Mouse (Mus musculus) intestine, embryonic 16.5 days (tissue): ENCODE results near the gene Gm11096. TPM values are rescaled to one million over a fixed set of nuclear protein-coding genes. Genes with fewer than 3 reads are reported as not detected.

Experiments used
- ATAC-seq: fragments of 200-750 bp; cut with Nextera tagmentation; 2 replicates; pipeline ENCODE4 v1.8.0; 2017; ENCODE audit warnings: moderate TSS enrichment, moderate library complexity
- H3K27ac ChIP-seq: fragments of 300-500 bp; sonication (generic); 2 replicates; pipeline ENCODE4 v1.5.1; 2014; ENCODE audit warnings: mild to moderate bottlenecking, low read length
- H3K27me3 ChIP-seq: fragments of 300-500 bp; sonication (generic); replicated peaks from 2 replicates; pipeline ENCODE4 v1.6.1; 2014; ENCODE audit warnings: low read length, control low read depth, mixed read lengths; ENCODE audit not compliant: control insufficient read depth, insufficient read depth
- H3K36me3 ChIP-seq: fragments of 300-500 bp; sonication (generic); 2 replicates; pipeline ENCODE4 v1.6.1; 2014; ENCODE audit warnings: low read length, control low read depth; ENCODE audit not compliant: control insufficient read depth, insufficient read depth
- H3K4me1 ChIP-seq: fragments of 300-500 bp; sonication (generic); 2 replicates; pipeline ENCODE4 v1.6.1; 2014; ENCODE audit warnings: low read length, control low read depth, mixed read lengths; ENCODE audit not compliant: control insufficient read depth, insufficient read depth
- H3K4me2 ChIP-seq: fragments of 300-500 bp; sonication (generic); 2 replicates; pipeline ENCODE4 v1.6.1; 2014; ENCODE audit warnings: low read depth, low read length, control low read depth
- H3K4me3 ChIP-seq: fragments of 300-500 bp; sonication (generic); 2 replicates; pipeline ENCODE4 v1.5.1; 2014; ENCODE audit warnings: mild to moderate bottlenecking, low read length
- H3K9ac ChIP-seq: fragments of 300-500 bp; sonication (generic); 2 replicates; pipeline ENCODE4 v1.6.1; 2014; ENCODE audit warnings: low read depth, low read length
- H3K9me3 ChIP-seq: fragments of 300-500 bp; sonication (generic); 2 replicates; pipeline ENCODE4 v1.6.1; 2016; ENCODE audit warnings: low read length, control low read depth; ENCODE audit not compliant: control insufficient read depth
- WGBS: fragments of 180-500 bp; shearing (Covaris S2); extraction: QIAGEN DNeasy Blood & Tissue Kit; methylation state at CpG from one replicate; pipeline ENCODE4 v1.1.7; 2014; 5-methylcytosine and 5-hydroxymethylcytosine counted together
- polyA plus RNA-seq: library from polyadenylated mRNA; unstranded; fragments of >200 nt; fragmentation: Nextera tagmentation; extraction: Ambion mirVana; gene quantifications from 2 replicates; pipeline ENCODE4 v1.2.1, GENCODE M21; 2015

Gene Gm11096
- not detected in 2 replicates for polyA plus RNA-seq

- Histone ChIP-seq H3K9ac (no peak within 1 kb of the TSS), H3K9me3 (no peaks in the 10 kb centered on the region), H3K27ac (no peak within 1 kb of the TSS), H3K4me3 (no peak within 1 kb of the TSS), H3K4me2 (no peak within 1 kb of the TSS), H3K4me1 (no peaks in the 10 kb centered on the region), H3K27me3 (no peaks in the 10 kb centered on the region), H3K36me3 (no peaks in the 10 kb centered on the region)
- no peak for ATAC-seq
These were observed at the start of gene Gm11096 for GRCm38 (mm10) chr17:81441463-81441862. Gene Gm11096, plus strand, starts transcription at chr17:81441763.

DNA sequence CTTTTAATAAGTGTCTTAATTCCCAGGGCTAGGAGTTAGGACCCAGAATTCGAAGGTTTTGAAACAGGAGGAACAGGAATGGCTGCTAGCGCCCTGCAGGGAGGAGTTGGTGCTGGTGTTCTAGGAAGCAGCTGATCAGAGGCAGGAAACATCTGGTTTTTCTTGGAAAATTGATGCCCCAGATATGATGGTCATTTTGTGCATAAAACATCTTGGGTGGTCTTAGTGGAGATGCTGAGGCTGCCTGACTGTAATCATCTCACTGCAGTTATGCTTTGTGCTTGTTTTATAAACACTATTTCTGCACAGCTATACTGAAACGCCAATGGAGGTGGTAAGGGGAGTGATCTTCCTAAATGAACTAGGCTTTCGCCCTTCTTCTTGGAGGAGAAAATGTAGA is 48.5 kb upstream of the Gm11096 start:
- H3K9ac ChIP-seq: no peak overlapping the region
- no peaks in the 10 kb centered on the region for H3K27me3 ChIP-seq
- peaks cover 7% of the 10 kb centered on the region; the same call in 1 of the 2 replicates for H3K4me1 ChIP-seq
- ATAC-seq: no peak
- no peaks in the 10 kb centered on the region for H3K36me3 ChIP-seq
- H3K4me2 ChIP-seq: no peak overlapping the region
- H3K4me3 ChIP-seq: no peak overlapping the region
- H3K9me3 ChIP-seq: no peaks in the 10 kb centered on the region
- no peak overlapping the region for H3K27ac ChIP-seq
- 51% methylated on average over 4 of the region's 4 CpGs for WGBS

GRCm38 (mm10) chr17:81394124-81394523 is 47.4 kb upstream of the Gm11096 start:
- Histone ChIP-seq H3K27me3 (no peaks in the 10 kb centered on the region), H3K4me1 (peaks cover 7% of the 10 kb centered on the region; the same call in 1 of the 2 replicates), H3K27ac (no peak overlapping the region), H3K4me2 (no peak overlapping the region), H3K9ac (no peak overlapping the region), H3K9me3 (no peaks in the 10 kb centered on the region), H3K36me3 (no peaks in the 10 kb centered on the region), H3K4me3 (no peak overlapping the region)
- peak; percentile 59; the same call in 1 of the 2 replicates for ATAC-seq
- 29% methylated on average over 2 of the region's 2 CpGs for WGBS

- no peaks in the 10 kb centered on the region for H3K9me3 ChIP-seq
- 63% methylated on average over 1 of the region's 1 CpGs for WGBS
- H3K27me3 ChIP-seq: no peaks in the 10 kb centered on the region
- H3K4me2 ChIP-seq: no peak overlapping the region
- no peak overlapping the region for H3K9ac ChIP-seq
- H3K36me3 ChIP-seq: no peaks in the 10 kb centered on the region
- H3K4me3 ChIP-seq: no peak overlapping the region
- peaks cover 7% of the 10 kb centered on the region; the same call in 1 of the 2 replicates for H3K4me1 ChIP-seq
- H3K27ac ChIP-seq: no peak overlapping the region
- no peak for ATAC-seq
These were observed 44.1 kb upstream of the Gm11096 start for GRCm38 (mm10) chr17:81397434-81397833.

GRCm38 (mm10) chr17:81400377-81400776 is 41.2 kb upstream of the Gm11096 start:
- no peaks in the 10 kb centered on the region for H3K9me3 ChIP-seq
- H3K4me1 ChIP-seq: no peaks in the 10 kb centered on the region
- H3K27ac ChIP-seq: no peak overlapping the region
- no peaks in the 10 kb centered on the region for H3K27me3 ChIP-seq
- H3K4me2 ChIP-seq: no peak overlapping the region
- no peaks in the 10 kb centered on the region for H3K36me3 ChIP-seq
- H3K4me3 ChIP-seq: no peak overlapping the region
- H3K9ac ChIP-seq: no peak overlapping the region
- no peak for ATAC-seq
- 52% methylated on average over 5 of the region's 5 CpGs for WGBS

GRCm38 (mm10) chr17:81402636-81403035 is 38.9 kb upstream of the Gm11096 start:
- Histone ChIP-seq H3K4me2 (no peak overlapping the region), H3K9ac (no peak overlapping the region), H3K9me3 (no peaks in the 10 kb centered on the region), H3K27me3 (no peaks in the 10 kb centered on the region), H3K36me3 (no peaks in the 10 kb centered on the region), H3K4me1 (no peaks in the 10 kb centered on the region), H3K4me3 (no peak overlapping the region), H3K27ac (no peak overlapping the region; the same call in 1 of the 2 replicates)
- ATAC-seq: no peak
- WGBS: 58% methylated on average over 2 of the region's 2 CpGs

- WGBS: 77% methylated on average over 4 of the region's 4 CpGs
- Histone ChIP-seq H3K36me3 (no peaks in the 10 kb centered on the region), H3K27me3 (no peaks in the 10 kb centered on the region), H3K4me1 (no peaks in the 10 kb centered on the region), H3K27ac (peak overlapping the region; percentile 19; the same call in 1 of the 2 replicates), H3K4me3 (no peak overlapping the region), H3K9me3 (no peaks in the 10 kb centered on the region), H3K4me2 (no peak overlapping the region), H3K9ac (no peak overlapping the region)
- no peak for ATAC-seq
These were observed 38.4 kb upstream of the Gm11096 start for GRCm38 (mm10) chr17:81403121-81403520.

DNA sequence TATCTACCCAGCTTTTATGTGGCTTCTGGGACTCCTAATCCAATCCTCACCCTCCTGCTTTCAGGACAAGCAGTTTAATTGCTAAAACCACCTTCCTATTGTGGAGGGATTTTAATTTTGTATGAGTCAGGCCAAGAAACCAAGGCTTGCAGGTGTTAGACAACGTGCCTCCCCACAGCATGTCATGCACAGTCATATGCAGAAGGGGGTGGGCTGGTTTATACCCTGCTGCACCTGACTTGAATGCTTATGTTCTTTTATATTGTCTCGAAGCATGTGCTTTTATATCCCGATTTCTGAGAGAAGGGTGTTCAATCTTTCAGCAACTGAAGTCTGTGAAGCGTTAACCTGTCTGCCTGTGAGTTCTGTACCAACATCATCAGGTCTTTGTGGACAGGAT is 37.3 kb upstream of the Gm11096 start:
- no peaks in the 10 kb centered on the region for H3K4me1 ChIP-seq

GRCm38 (mm10) chr17:81412736-81413135 is 28.8 kb upstream of the Gm11096 start:
- no peaks in the 10 kb centered on the region for H3K4me1 ChIP-seq
- ATAC-seq: no peak
- no peak overlapping the region for H3K27ac ChIP-seq
- WGBS: 91% methylated on average over 4 of the region's 4 CpGs
- H3K9ac ChIP-seq: no peak overlapping the region
- H3K36me3 ChIP-seq: no peaks in the 10 kb centered on the region
- H3K4me3 ChIP-seq: no peak overlapping the region
- H3K4me2 ChIP-seq: no peak overlapping the region
- no peaks in the 10 kb centered on the region for H3K27me3 ChIP-seq
- H3K9me3 ChIP-seq: no peaks in the 10 kb centered on the region

More for the DNA sequence above, 37.3 kb upstream of the Gm11096 start:
- Histone ChIP-seq H3K27me3 (no peaks in the 10 kb centered on the region), H3K9me3 (no peaks in the 10 kb centered on the region), H3K9ac (no peak overlapping the region), H3K4me2 (no peak overlapping the region), H3K36me3 (no peaks in the 10 kb centered on the region), H3K4me3 (no peak overlapping the region), H3K27ac (no peak overlapping the region)
- 71% methylated on average over 4 of the region's 4 CpGs for WGBS
- ATAC-seq: no peak
